Mouse (Mus musculus): Measurements from ENCODE around the gene Fat2. TPM values are rescaled to one million over a fixed set of nuclear protein-coding genes. Genes with fewer than 3 reads are reported as not detected.

Gene Fat2
- total RNA-seq, 1 experiment, result 0.71 TPM

- no peak overlapping the region for H3K4me3 ChIP-seq (ENCODE audit: insufficient read depth in 1 of 2, low read depth in 1 of 2, low read length in 2 of 2, poor library complexity in 1 of 2, severe bottlenecking in 1 of 2)
- H3K9me3 ChIP-seq (ENCODE audit: control insufficient read depth, insufficient read depth, low read depth, low read length), result no peaks in the 10 kb centered on the region
- TF ChIP-seq ZC3H11A (IDR thresholded peaks at IDR 0.05; ENCODE audit: borderline replicate concordance, low read depth, low read length) (no peak), ZNF384 (IDR thresholded peaks at IDR 0.05; ENCODE audit: low read depth, low read length) (no peak), HCFC1 (IDR thresholded peaks at IDR 0.05; ENCODE audit: borderline replicate concordance, insufficient read depth, low read length) (no peak), MAFK (IDR thresholded peaks at IDR 0.05; ENCODE audit: insufficient read depth, low read depth, low read length) (no peak)
- DNase-seq (ENCODE audit: low read depth, low spot score), result no peak
- H3K9ac ChIP-seq (ENCODE audit: insufficient read depth, low read depth, low read length, poor library complexity, severe bottlenecking), result no peak overlapping the region
- no peaks in the 10 kb centered on the region for H3K36me3 ChIP-seq (ENCODE audit: control insufficient read depth, insufficient read depth, low read length, poor library complexity, severe bottlenecking)
- H3K4me1 ChIP-seq (ENCODE audit: control insufficient read depth in 2 of 2, insufficient read depth in 2 of 2, low read length in 2 of 2, poor library complexity in 1 of 2), result no peaks in the 10 kb centered on the region
- in situ Hi-C loops (cut with MboI; ENCODE audit: low sequenced_read_pairs in 2 of 2, unreplicated experiment in 2 of 2), result no loop called here
- no peak overlapping the region for H3K27ac ChIP-seq (ENCODE audit: insufficient read depth, low read depth, low read length, poor library complexity, severe bottlenecking)
These were observed 46.4 kb downstream of the Fat2 start for GRCm38 (mm10) chr11:55289851-55290391.

GRCm38 (mm10) chr11:55274756-55275155 lies 61.6 kb downstream of the Fat2 start:
- no peak for DNase-seq (ENCODE audit: low read depth, low spot score)
- TF ChIP-seq MAFK (IDR thresholded peaks at IDR 0.05; ENCODE audit: insufficient read depth, low read depth, low read length), result no peak
- no peak for TF ChIP-seq ZNF384 (IDR thresholded peaks at IDR 0.05; ENCODE audit: low read depth, low read length)
- no peak for TF ChIP-seq ZC3H11A (IDR thresholded peaks at IDR 0.05; ENCODE audit: borderline replicate concordance, low read depth, low read length)
- TF ChIP-seq CHD2 (IDR thresholded peaks at IDR 0.05; ENCODE audit: low read depth, low read length), result no peak
- TF ChIP-seq HCFC1 (IDR thresholded peaks at IDR 0.05; ENCODE audit: borderline replicate concordance, insufficient read depth, low read length), result no peak
- Histone ChIP-seq H3K4me3 (ENCODE audit: insufficient read depth in 1 of 2, low read depth in 1 of 2, low read length in 2 of 2, poor library complexity in 1 of 2, severe bottlenecking in 1 of 2) (no peak overlapping the region), H3K4me1 (ENCODE audit: control insufficient read depth in 2 of 2, insufficient read depth in 2 of 2, low read length in 2 of 2, poor library complexity in 1 of 2) (no peaks in the 10 kb centered on the region), H3K9me3 (ENCODE audit: control insufficient read depth, insufficient read depth, low read depth, low read length) (no peaks in the 10 kb centered on the region), H3K36me3 (ENCODE audit: control insufficient read depth, insufficient read depth, low read length, poor library complexity, severe bottlenecking) (no peaks in the 10 kb centered on the region), H3K9ac (ENCODE audit: insufficient read depth, low read depth, low read length, poor library complexity, severe bottlenecking) (no peak overlapping the region), H3K27ac (ENCODE audit: insufficient read depth, low read depth, low read length, poor library complexity, severe bottlenecking) (no peak overlapping the region)
- in situ Hi-C loops (cut with MboI; ENCODE audit: low sequenced_read_pairs in 2 of 2, unreplicated experiment in 2 of 2), result no loop called here

GRCm38 (mm10) chr11:55268580-55268979 lies 67.8 kb downstream of the Fat2 start:
- DNase-seq (ENCODE audit: low read depth, low spot score), result no peak
- Histone ChIP-seq H3K4me3 (ENCODE audit: insufficient read depth in 1 of 2, low read depth in 1 of 2, low read length in 2 of 2, poor library complexity in 1 of 2, severe bottlenecking in 1 of 2) (no peak overlapping the region), H3K9ac (ENCODE audit: insufficient read depth, low read depth, low read length, poor library complexity, severe bottlenecking) (no peak overlapping the region), H3K27ac (ENCODE audit: insufficient read depth, low read depth, low read length, poor library complexity, severe bottlenecking) (no peak overlapping the region), H3K4me1 (ENCODE audit: control insufficient read depth in 2 of 2, insufficient read depth in 2 of 2, low read length in 2 of 2, poor library complexity in 1 of 2) (no peaks in the 10 kb centered on the region), H3K36me3 (ENCODE audit: control insufficient read depth, insufficient read depth, low read length, poor library complexity, severe bottlenecking) (no peaks in the 10 kb centered on the region), H3K9me3 (ENCODE audit: control insufficient read depth, insufficient read depth, low read depth, low read length) (no peaks in the 10 kb centered on the region)
- in situ Hi-C loops (cut with MboI; ENCODE audit: low sequenced_read_pairs in 2 of 2, unreplicated experiment in 2 of 2), result no loop called here
- no peak for TF ChIP-seq MAFK (IDR thresholded peaks at IDR 0.05; ENCODE audit: insufficient read depth, low read depth, low read length)
- TF ChIP-seq CHD2 (IDR thresholded peaks at IDR 0.05; ENCODE audit: low read depth, low read length), result no peak
- no peak for TF ChIP-seq HCFC1 (IDR thresholded peaks at IDR 0.05; ENCODE audit: borderline replicate concordance, insufficient read depth, low read length)
- no peak for TF ChIP-seq ZNF384 (IDR thresholded peaks at IDR 0.05; ENCODE audit: low read depth, low read length)
- no peak for TF ChIP-seq ZC3H11A (IDR thresholded peaks at IDR 0.05; ENCODE audit: borderline replicate concordance, low read depth, low read length)

- Histone ChIP-seq H3K9me3 (ENCODE audit: control insufficient read depth, insufficient read depth, low read depth, low read length) (no peaks in the 10 kb centered on the region), H3K9ac (ENCODE audit: insufficient read depth, low read depth, low read length, poor library complexity, severe bottlenecking) (no peak overlapping the region), H3K4me3 (ENCODE audit: insufficient read depth in 1 of 2, low read depth in 1 of 2, low read length in 2 of 2, poor library complexity in 1 of 2, severe bottlenecking in 1 of 2) (no peak overlapping the region), H3K36me3 (ENCODE audit: control insufficient read depth, insufficient read depth, low read length, poor library complexity, severe bottlenecking) (no peaks in the 10 kb centered on the region), H3K27ac (ENCODE audit: insufficient read depth, low read depth, low read length, poor library complexity, severe bottlenecking) (no peak overlapping the region), H3K4me1 (ENCODE audit: control insufficient read depth in 2 of 2, insufficient read depth in 2 of 2, low read length in 2 of 2, poor library complexity in 1 of 2) (no peaks in the 10 kb centered on the region)
- TF ChIP-seq MAFK (IDR thresholded peaks at IDR 0.05; ENCODE audit: insufficient read depth, low read depth, low read length) (no peak), ZC3H11A (IDR thresholded peaks at IDR 0.05; ENCODE audit: borderline replicate concordance, low read depth, low read length) (no peak), HCFC1 (IDR thresholded peaks at IDR 0.05; ENCODE audit: borderline replicate concordance, insufficient read depth, low read length) (no peak), CHD2 (IDR thresholded peaks at IDR 0.05; ENCODE audit: low read depth, low read length) (no peak), ZNF384 (IDR thresholded peaks at IDR 0.05; ENCODE audit: low read depth, low read length) (no peak)
- DNase-seq (ENCODE audit: low read depth, low spot score), result no peak
- in situ Hi-C loops (cut with MboI; ENCODE audit: low sequenced_read_pairs in 2 of 2, unreplicated experiment in 2 of 2), result no loop called here
These were observed 70.7 kb downstream of the Fat2 start for GRCm38 (mm10) chr11:55265647-55266046.

GRCm38 (mm10) chr11:55264318-55264717 lies 72.0 kb downstream of the Fat2 start:
- no peak for DNase-seq (ENCODE audit: low read depth, low spot score)
- no peaks in the 10 kb centered on the region for H3K4me1 ChIP-seq (ENCODE audit: control insufficient read depth in 2 of 2, insufficient read depth in 2 of 2, low read length in 2 of 2, poor library complexity in 1 of 2)
- H3K36me3 ChIP-seq (ENCODE audit: control insufficient read depth, insufficient read depth, low read length, poor library complexity, severe bottlenecking), result no peaks in the 10 kb centered on the region
- in situ Hi-C loops (cut with MboI; ENCODE audit: low sequenced_read_pairs in 2 of 2, unreplicated experiment in 2 of 2), result no loop called here
- TF ChIP-seq CHD2 (IDR thresholded peaks at IDR 0.05; ENCODE audit: low read depth, low read length) (no peak), ZNF384 (IDR thresholded peaks at IDR 0.05; ENCODE audit: low read depth, low read length) (no peak), HCFC1 (IDR thresholded peaks at IDR 0.05; ENCODE audit: borderline replicate concordance, insufficient read depth, low read length) (no peak), MAFK (IDR thresholded peaks at IDR 0.05; ENCODE audit: insufficient read depth, low read depth, low read length) (no peak), ZC3H11A (IDR thresholded peaks at IDR 0.05; ENCODE audit: borderline replicate concordance, low read depth, low read length) (no peak)
- H3K27ac ChIP-seq (ENCODE audit: insufficient read depth, low read depth, low read length, poor library complexity, severe bottlenecking), result no peak overlapping the region
- no peaks in the 10 kb centered on the region for H3K9me3 ChIP-seq (ENCODE audit: control insufficient read depth, insufficient read depth, low read depth, low read length)
- no peak overlapping the region for H3K4me3 ChIP-seq (ENCODE audit: insufficient read depth in 1 of 2, low read depth in 1 of 2, low read length in 2 of 2, poor library complexity in 1 of 2, severe bottlenecking in 1 of 2)
- H3K9ac ChIP-seq (ENCODE audit: insufficient read depth, low read depth, low read length, poor library complexity, severe bottlenecking), result no peak overlapping the region

Data from ES-E14 (cell line).